Mouse (Mus musculus) right cerebral cortex, postnatal 4 days (tissue): ENCODE results near the gene Zfyve27.

Experiments
- DNase-seq: peaks from one replicate; pipeline ENCODE4 v3.0.0-alpha.2; 2022

The Zfyve27 gene

GRCm38 (mm10) chr19:42189735-42190134, 26.0 kb downstream of the Zfyve27 start:
- DNase-seq: no peak

- DNase-seq: peak; percentile 64
Observed at GRCm38 (mm10) chr19:42190494-42190893, 26.7 kb downstream of the Zfyve27 start.

GRCm38 (mm10) chr19:42193311-42193710, 29.6 kb downstream of the Zfyve27 start:
- no peak for DNase-seq

GRCm38 (mm10) chr19:42196378-42196777, 32.6 kb downstream of the Zfyve27 start:
- no peak for DNase-seq

GRCm38 (mm10) chr19:42197066-42197465, 33.3 kb downstream of the Zfyve27 start:
- no peak for DNase-seq

- DNase-seq: no peak
Observed at GRCm38 (mm10) chr19:42198026-42198425, 34.3 kb downstream of the Zfyve27 start.

GRCm38 (mm10) chr19:42201696-42202381, 38.1 kb downstream of the Zfyve27 start, which contains the start of gene Sfrp5:
Sfrp5 (minus strand) TSS chr19:42202252.
- DNase-seq: no peak

GRCm38 (mm10) chr19:42202467-42202866, 38.7 kb downstream of the Zfyve27 start:
- DNase-seq: no peak

- no peak for DNase-seq
Observed at GRCm38 (mm10) chr19:42204306-42204705, 40.6 kb downstream of the Zfyve27 start.

GRCm38 (mm10) chr19:42205201-42205600, 41.5 kb downstream of the Zfyve27 start:
- DNase-seq: no peak

GRCm38 (mm10) chr19:42209485-42209884, 45.7 kb downstream of the Zfyve27 start:
- no peak for DNase-seq

GRCm38 (mm10) chr19:42209976-42210375, 46.2 kb downstream of the Zfyve27 start:
- no peak for DNase-seq

GRCm38 (mm10) chr19:42211936-42212335, 48.2 kb downstream of the Zfyve27 start:
- no peak for DNase-seq

GRCm38 (mm10) chr19:42214601-42215000, 50.9 kb downstream of the Zfyve27 start:
- DNase-seq: no peak

GRCm38 (mm10) chr19:42216699-42217373, 53.1 kb downstream of the Zfyve27 start:
- no peak for DNase-seq

- DNase-seq: peak; percentile 65
Observed at GRCm38 (mm10) chr19:42217374-42217763, 53.6 kb downstream of the Zfyve27 start.

- DNase-seq: no peak
Observed at GRCm38 (mm10) chr19:42226451-42226850, 62.7 kb downstream of the Zfyve27 start.

GRCm38 (mm10) chr19:42229499-42230287, 65.9 kb downstream of the Zfyve27 start:
- no peak for DNase-seq

GRCm38 (mm10) chr19:42230288-42230568, 66.5 kb downstream of the Zfyve27 start:
- DNase-seq: no peak

- no peak for DNase-seq
Observed at GRCm38 (mm10) chr19:42230986-42231385, 67.2 kb downstream of the Zfyve27 start.

GRCm38 (mm10) chr19:42237602-42238340, 74.0 kb downstream of the Zfyve27 start:
- no peak for DNase-seq

- DNase-seq: no peak
Observed at GRCm38 (mm10) chr19:42238341-42238715, 74.6 kb downstream of the Zfyve27 start.

GRCm38 (mm10) chr19:42240881-42241280, 77.1 kb downstream of the Zfyve27 start:
- DNase-seq: no peak
